Mouse (Mus musculus) right cerebral cortex, postnatal 14 days (tissue): Measurements from ENCODE around the gene Tmem54.

Experiments
- DNase-seq: peaks from one replicate; pipeline ENCODE4 v3.0.0; 2022

The Tmem54 gene

DNA sequence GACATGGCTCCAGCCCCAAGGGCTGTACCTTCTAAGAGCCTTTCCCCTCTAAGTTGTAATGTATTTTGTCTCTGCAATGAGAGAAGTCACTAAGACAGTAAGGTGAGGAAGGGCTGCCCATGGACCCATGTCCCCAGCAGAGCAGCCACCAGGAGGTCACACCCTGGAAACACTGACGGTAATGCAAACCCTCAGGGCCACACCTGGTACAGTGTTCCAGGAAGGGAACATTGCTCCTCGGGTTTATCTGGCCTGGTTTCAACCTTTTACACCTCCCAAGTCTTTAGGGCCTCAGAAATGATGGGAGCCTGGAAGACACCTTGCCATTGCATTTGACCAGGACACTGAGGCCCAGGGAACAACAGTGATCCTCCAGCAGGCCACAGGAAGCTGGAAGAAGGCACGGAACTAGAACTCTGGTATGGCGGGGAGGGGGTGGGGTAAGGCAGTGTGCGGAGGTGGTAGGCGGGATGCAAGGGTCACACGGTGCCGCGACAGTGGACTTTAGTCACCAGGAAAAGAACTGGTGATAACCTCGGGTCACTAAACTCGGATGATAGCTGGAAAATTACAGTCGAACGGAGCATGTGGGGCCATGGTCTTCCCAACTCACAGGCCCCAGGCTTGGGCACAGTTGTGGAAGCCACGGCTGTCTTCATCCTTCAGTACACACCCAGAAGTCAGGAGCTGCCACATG, 3.1 kb upstream of the Tmem54 start:
- DNase-seq, result no peak

DNA sequence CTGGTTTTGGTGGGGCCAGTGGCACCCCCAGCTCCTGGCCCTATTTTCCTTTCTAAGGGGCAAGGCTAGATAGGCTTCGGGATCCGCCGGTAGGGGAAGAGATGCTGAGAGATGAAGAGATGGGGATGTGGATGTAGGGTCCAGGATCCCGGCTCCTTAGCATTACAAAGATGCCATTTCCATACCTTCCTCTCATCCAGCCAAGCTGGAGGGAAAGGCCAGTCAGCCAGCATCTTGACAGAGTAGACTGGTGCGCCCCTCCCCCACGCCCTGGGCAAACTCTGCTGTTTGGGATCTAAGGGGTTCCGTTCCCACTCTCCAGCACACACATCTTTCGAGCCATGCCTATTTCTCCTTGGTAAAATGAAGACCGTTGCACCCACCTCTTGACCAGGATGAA, 725 bp downstream of the Tmem54 start:
- DNase-seq, result no peak

DNA sequence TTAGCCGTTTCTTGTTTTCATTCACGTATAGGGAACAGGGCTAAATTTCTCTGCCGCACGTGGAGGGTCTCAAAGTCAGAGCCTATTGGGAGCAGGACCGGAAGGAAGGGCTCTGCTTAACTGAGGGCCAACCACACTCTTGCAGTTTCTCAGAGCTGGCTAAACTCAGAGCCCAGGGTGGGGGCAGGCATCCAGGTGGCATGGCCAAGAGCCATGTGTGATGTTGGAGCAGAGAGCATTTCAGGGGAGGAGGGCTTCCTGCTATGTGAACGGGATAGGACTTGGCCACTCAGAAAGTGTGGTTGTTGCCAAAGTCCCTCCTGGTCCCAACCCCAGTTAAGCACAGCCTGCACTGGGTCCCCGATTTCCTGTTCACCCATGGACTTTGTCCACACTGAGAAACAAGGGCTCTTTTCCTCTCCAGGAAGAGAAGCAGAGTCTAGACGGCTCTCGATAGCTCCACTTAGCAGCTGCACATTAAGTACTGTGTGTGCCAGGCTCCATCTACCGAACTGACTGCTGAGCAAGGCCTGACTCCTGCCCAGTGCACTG, 2.1 kb downstream of the Tmem54 start:
- no peak for DNase-seq

DNA sequence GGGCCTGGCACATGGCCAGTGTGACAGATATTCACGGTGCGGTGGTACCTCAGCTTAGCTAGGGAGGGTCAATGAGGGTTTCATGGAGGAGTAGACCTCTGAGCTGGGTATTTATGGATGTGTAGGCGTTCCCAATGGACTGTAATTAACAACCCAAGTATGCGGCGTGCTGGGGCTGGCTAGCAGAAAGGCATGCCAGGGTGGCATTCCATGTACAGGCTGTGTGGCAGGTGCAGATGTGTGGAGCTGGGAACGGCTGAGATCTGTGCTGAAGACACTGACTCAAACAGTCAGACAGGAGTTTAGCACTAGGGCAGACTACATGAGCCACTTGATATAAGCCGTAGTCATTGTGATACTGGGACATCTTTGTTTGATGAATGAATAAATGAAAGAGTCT, 3.3 kb downstream of the Tmem54 start:
- DNase-seq, result no peak

DNA sequence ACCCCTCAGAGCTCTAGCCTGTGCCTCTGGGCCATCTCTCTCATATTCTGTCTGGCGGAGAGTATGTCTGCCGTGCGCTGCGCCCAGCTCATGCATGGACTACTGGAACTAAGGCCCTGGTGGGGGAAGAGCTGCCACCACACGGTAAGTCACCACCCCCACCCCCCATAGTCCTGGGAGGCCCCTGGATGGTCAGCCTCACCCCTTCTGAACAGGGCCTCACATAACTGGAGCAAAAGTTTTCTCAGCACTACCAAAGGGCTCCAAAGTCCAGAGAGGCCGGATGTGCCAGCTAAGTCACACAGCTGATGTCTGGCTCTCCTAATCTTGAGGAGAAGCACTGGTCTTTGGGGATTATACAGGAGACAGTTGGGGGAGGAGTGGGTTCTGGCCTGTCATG, 5.5 kb downstream of the Tmem54 start:
- no peak for DNase-seq

DNA sequence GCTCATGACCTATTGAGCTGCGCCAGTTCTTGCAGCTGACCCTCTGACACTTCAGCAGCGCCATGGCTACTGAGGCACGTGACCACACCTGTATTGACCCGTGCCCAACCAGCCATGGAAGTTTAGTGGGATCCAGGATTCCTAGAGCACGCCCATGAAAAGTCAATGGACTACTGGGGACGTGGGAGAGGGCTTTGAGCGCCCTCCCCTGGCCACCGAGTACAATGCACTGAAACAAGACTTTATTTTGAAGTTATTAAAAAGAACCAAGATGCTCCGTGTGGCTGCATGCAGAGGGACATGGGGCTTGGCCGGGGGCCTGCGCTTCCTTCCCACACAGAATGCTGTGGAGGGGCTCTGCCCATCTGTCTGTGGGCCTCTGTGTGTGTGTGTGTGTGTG, 6.0 kb downstream of the Tmem54 start:
- DNase-seq, result no peak

DNA sequence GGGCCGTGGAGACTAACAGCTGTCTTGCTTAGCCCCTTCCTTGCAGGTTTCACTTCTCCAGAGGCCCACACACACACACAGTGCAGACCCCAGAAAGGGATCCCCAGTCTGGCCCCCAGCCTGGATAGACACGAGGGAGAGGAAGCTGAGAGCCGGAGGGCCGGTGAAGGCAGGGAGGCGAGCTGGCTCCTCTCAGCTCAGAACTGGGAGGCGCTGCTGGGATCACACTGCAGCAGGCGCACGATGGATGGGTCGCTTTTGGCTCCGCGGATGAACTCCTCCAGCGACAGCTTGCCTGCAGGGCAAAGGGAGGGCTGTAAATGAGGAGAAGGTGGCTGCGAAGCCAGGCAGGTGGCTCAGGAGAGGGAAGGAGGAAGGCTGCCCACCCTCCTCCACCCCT, 6.9 kb downstream of the Tmem54 start:
- DNase-seq, result no peak

DNA sequence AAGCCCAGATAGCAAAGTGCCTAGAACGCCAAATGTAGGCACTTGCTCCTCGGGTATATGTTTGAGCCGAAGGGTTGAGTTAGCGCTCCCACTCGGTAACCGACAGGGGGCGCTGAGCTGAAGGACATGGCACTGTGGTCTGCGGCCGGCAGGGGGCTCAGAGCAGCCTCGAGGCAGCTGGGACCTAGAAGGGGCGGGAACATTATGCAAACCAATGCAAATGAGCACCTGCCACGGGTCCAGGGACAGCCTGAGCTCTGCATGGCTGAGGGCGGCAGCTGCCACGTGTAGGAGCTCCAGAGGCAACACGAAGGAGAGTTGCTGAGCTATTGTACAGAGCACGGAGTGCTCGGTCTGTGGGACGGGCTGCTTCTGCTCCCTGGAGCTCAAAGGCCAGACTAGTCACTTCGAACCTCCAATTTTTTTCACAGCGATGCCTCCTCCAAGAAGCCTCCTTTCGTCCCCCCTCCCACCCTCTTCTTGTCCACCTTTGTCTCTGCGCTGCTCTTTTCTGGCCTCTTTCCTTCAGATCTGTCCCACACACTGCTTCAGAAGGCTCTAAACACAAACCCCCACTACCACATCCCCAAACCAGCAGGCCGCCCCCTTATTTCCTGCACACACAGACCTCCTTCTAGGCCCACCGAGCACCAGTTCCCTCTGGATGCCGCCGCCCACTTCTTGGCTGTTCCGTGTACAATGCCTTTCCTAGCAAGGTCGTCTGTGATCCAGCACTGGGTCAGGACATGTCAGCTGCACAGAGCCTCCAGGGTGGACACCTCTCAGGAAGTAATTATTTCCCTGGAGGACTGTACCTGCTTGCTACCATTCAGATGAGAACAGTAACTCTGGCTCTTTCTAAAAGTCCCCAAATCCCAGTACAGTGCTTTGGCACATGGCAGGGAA, 8.0 kb downstream of the Tmem54 start:
- DNase-seq, result peak; percentile 92

DNA sequence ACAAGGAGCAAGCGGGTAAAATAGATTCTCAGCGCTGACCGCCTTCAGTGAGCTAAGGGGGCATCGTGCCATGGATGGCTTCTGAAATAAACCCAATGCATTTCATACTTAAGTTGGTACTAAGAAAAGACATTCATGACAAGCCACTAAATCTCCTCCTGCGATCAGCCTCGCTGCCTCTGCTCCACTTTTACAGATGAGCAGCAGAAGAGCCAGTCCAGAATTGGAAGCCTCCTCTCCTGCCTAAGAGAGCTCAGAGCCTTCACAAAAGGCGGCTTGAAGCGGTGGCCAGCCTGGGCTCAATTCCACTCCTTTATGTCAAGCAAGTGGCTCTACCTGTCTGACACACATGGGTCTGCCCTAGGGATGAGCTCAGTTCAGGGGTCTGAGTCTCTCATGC, 11.4 kb downstream of the Tmem54 start:
- DNase-seq, result no peak

DNA sequence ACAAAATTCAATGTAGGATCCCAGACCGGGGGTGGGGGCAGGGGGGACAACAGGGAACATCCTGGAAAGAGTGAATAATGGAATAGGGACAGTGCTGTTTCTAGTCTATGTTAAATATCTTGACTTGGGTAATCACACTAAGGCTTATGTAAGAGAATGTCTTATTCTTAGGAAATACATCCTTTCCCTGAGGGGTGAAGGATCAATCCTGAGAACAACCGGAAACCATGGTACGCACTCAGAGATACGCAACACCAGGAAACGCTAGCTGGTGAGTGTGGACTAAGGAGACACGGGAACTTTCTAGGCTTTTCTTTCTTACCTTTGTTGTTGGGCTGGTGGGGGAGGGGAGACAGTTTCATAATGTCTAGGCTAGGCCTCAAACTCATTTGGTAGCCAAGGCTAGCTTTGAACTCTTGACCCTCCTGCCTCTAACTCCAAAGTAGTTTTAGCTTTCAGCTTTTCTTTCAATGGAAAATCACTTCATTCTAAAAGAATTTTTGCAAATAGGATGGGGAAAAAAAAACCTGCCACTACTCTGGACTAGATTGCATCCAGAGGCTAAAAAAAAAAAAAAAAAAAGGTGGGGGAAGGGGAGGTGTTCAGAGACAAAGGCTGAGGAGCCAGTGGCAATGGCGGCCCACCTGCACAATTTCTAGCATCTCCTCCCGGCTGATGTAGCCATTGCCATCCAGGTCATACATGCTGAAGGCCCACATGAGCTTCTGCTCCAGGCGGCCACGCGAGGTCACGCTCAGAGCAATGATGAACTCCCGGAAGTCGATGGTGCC, 12.6 kb downstream of the Tmem54 start:
- no peak for DNase-seq

DNA sequence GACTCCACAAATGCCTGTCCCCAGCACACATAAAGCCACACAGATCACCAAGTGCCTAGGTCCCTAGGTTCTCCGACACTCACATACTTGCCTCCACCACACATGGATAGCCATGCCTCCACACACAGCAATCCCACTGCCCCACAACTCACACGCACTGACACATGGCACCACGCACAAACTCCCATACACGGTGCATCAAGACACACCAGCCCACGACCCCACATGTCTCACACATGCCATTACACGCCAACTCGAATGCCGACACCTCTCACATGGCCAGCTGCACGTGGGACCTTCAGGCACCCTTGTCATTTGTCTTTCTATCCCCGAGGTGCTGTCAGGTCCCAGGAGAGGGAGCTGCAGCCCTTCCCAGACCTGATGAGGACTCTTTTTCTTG, 14.4 kb downstream of the Tmem54 start:
- no peak for DNase-seq

DNA sequence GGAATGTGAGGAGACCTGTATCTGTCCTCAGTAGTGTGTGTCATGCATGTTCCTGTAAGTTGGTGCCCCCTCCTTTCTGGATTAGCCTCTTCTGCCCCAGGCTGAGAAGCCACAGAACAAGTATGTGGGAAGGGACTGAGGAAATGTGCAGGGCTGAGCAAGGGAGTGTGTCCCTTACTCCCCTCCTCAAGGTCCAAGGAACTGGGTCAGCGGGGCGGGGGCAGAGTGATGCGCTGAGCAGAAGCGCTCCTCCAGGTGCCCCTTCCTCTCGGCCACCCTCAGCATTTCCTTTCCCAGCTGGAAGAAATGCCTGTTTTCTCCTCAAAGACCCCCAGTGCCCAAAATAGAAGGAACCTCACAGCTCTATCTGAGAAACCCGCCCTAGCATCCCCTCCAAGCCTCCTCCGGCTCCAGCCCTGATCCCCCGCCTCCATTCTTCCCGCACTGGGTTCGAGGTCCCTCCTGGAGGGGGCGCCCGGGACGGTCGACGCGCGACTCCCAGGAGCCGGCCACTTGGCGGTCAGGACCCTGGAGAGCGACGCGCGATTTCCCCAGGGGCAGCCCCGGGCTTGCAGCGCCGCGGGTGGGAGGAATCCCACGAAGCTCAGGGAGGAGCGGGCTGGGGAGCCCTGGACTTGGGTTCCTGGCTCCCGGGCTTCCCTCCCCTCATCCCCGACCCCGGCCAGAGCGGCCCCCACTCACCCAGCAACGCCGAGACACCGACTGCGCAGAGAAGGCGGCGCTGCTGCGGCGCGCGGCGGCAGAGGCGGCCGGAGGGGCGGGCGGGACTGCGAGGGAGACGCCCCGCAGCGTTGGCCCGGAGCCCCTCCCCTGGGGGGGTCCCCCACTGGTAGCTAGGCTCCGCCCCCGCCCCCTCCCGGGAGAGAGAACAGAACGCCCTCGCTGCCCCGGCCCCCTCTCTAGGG, 15.4 kb downstream of the Tmem54 start:
- peak; percentile 73 for DNase-seq

DNA sequence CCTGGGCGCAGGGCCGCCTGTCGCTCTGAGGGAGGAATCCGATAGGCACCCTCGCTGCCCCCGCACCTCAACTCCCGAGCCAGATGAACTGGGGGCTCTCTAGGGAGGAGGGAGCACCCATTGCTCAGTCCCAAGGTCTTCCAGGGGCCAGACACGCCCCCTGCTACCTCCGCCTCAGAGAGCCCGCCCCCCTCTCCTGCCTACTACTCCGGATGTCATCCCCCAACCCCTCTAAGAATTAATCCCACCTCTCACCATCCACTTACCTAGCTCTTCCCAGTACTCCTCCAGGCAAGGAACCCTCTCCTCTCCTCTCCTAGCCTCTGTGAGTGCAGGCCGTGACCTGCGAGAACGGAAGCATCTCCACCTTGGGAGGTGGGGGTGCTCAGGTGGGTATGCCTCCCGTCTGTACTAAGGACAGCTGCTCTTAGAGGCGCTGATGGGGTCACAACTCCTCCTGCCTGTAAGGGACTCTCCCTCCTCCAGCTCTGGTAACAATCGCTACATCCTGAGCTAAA, 16.3 kb downstream of the Tmem54 start, which contains the start of gene Hpca:
Gene Hpca, minus strand, starts transcription at position 468 of the 518 bp plus-strand sequence.
- DNase-seq, result no peak

DNA sequence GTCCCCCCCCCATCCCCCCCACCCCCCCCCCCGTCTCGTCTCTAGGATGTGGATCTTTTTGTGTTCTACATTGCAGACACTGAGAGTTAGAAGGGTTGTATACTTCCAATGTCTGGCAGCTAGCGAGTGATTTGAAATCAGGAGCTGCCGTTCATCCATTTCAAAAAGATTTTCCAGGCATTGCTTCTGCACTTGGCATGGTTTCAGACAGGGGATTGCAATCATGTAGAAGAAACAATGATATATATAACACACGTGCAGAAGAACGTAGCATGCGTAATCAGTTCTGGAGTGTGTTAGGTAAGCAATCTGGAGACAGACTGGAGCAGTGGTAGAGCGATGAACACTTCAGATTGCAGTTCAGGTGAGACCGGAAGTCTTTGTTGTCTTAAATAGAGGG, 16.8 kb downstream of the Tmem54 start:
- DNase-seq, result no peak

DNA sequence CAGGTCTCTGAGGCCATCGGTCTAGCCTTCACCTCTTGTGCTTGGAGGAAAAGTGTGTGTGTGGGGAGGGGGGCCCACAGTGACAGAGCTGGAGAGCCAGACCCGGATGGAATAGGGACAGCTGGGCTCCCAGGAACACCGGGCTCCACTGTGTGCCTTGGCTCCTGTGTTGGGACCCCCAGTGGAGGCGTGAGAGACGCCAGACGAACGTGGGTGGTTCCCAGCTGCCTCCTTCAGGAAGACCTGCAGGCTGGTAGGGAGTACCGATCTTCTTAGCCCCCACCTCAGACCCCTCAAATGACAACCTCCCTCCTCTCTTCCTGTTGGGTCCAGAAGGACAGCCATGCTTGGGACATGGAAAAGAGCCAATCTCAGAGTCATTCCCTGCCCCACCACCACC, 17.4 kb downstream of the Tmem54 start:
- no peak for DNase-seq

DNA sequence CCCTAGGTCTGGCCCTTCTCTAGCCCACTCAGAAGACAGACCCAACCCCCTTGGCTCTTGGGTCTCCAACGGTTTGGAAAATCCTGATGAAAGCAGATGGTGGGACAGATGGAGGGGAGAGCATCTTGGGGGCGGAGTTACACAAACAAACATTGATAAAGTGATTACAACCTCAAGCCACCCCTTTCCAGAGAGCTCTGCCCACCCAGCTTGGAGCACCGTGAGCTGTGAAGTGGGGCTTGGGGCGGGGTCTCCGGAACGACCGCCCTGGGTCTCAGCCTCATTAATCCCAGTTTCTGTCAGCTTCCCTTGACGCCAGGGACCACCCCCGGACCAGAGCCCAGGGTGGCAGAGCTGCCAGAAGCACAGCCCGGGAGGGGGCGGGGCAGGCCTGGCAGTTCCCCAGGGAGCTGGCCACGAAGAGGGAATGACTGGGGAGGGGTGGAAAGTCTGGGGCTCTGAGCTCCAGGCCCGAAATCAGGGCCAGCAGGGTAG, 19.4 kb downstream of the Tmem54 start:
- peak; percentile 76 for DNase-seq

DNA sequence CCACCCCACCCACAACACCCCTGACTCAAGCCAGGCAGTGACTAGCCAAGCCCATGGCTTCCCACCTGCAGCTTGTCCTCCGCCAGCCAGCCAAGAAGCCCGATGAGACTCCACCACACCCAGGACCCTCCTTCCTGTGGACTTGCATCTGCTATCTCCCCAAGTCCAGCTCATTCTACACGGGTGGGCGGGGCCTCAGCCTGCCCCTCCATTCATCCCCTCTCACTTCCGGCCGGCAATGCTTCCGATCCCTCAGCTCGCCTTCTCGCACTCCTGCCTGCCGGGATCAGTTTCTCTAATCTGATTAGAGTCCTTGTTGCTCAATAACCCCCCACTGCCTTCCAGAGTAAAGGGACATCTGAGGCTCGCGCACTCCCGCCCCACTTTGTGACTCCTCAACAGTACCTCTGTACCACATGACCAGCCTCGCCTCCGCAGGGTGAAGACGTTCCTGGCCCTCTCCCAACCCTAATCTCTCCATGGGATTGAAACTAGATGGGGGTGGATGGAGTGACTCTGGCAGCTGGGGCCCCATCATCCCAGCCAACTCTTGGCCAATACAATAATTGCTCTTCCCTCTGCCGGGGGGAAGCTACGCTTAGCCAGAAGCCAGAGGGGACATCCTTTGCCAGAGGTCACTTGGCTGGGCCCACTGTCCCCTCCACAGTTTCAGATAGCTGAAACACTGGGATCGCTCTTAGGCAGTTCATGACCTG, 20.5 kb downstream of the Tmem54 start:
- no peak for DNase-seq

DNA sequence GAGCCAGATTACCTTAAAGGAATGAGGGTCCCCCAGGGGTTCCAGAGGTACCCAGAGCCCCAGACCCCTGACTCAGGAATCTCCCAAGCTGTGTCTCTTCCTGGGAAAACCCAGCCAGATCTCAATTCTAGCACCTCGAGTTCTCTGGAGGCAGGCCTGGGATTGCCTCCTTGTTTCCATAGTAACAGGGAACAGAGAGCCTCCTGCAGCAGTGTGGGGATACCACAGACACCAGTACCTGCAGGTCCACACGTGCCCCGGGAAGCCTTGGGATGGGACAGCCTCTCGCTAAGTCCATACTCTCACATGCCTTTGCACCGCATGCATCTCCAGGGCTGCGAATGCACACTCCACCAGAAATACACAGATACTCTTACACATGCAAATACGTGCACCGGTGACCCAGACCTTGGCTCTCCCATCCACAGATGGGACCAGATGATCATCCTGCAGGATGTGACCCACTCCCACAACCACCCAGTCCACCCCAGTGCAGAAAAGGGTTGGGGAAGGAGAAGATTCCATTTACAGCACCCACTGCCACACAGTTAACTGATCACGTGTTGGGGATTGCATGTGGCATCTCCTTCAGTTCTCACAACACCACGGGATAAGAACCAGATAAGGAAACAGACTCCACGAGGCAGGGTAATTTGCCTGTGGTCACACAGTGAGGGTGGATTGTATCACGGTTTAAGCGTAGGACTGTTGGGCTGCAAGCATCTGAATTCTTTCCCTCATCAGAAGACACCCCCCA, 23.4 kb downstream of the Tmem54 start:
- no peak for DNase-seq

DNA sequence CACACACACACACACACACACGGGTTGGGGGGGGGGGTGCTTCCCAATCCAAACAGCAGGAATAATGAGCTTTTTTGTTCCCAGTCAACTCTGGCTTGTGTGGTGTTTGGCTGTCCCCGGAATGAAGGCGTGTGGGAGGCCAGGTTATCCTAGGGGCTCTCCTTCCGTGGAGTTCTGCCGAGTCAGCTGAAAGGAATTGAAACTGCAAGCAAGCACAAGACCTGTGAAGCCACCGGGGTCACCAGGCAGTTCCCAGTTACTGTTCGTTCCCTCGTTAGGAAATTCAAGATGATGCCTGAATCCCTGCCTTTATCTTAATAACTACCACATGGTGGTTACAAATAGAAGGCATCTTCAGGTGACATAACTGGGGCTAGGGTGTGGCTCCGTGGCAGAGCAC, 24.0 kb downstream of the Tmem54 start:
- DNase-seq, result no peak

DNA sequence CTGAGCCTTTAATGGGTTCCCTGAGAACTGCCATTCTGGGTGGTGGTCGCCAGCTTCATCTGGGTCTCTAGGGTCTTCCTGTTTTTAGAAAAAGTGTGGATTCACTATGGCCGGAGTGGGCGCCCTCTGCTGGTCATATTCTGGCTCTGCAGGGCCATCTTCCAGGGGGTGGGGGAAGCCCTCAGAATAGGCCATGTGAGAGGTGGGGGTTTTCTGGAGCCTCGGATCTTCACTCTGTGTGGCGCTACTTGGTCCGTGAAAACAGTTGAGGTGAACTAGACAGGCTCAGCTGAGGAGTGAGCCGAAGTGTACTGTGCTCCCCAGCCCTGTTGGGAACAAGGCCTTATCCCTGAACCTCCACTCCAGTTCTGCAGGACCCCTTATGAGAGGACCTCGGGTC, 24.8 kb downstream of the Tmem54 start:
- no peak for DNase-seq
